Mouse (Mus musculus) cortical plate, adult 2 months (tissue): ENCODE measurements around the gene Trim52.

ENCODE experiments used
- CTCF ChIP-seq: fragments of 200-500 bp; IDR thresholded peaks from 2 replicates; pipeline ENCODE4 v1.5.1; 2011; ENCODE audit warnings: mild to moderate bottlenecking, control low read depth, low read length; ENCODE audit not compliant: insufficient read depth; ENCODE audit errors: extremely low read depth
- POLR2A ChIP-seq: fragments of 200-500 bp; IDR thresholded peaks from 2 replicates; pipeline ENCODE4 v1.6.1; 2011; ENCODE audit warnings: mild to moderate bottlenecking, low read length, control low read depth; ENCODE audit not compliant: insufficient read depth; ENCODE audit errors: extremely low read depth

DNA sequence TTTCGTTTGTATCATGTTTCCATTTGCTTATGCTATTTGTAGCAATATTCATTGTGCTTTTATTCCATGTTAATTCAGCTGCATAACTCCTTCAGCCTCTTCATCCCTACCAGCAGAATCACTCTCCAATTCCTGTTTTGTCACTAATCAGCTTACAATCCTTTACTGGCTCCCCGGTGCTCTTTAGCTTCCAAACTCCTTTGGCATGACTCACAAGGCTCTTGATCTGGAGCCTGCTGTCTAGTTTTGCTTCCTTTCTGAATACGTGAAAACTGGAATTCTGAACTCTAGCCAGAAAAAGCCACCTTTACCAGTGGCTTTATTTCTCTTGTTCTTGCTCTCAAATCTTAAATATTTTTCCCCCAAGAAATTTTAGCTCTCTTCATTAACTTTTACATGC lies 56.3 kb downstream of the Trim52 start:
- TF ChIP-seq CTCF (no peak), POLR2A (no peak)
